16 mouse cellular contexts compared by ENCODE assay signal in the genomic region with DNA sequence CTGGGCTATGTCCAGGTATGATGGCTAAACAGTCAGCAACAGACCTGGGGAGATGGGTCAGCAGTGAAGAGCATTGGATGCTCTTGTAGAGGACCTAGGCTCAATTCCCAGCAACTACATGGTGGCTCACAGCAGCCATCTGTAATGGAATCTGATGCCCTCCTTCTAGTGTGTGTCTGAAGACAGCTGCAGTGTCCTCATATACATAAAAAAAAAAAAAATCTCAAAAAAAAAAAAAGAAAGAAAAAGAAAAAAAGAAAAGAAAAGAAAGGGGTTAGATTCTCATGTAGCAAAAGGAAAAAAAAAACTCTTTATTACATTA. TPM values are rescaled to one million over a fixed set of nuclear protein-coding genes. Genes with fewer than 3 reads are reported as not detected.
DNase-seq lines count a peak whose midpoint lies in the region; ATAC-seq lines count a peak whose summit lies in the region.
"Had no signal": no experiment of that assay in that cellular context is flagged by ENCODE, and none has a peak within 500 bp of the region (broad histone marks: within the 10 kb centered on the region; RNA-seq: fewer than 3 reads in every experiment).

No protein-coding gene starts in this region.

- 0 out of 2 replicates have a peak, but pooled peaks have one; percentile 11 for ATAC-seq in frontal cortex, adult (ENCODE audit: low TSS enrichment)
- ATAC-seq in neural tube, embryonic 12.5 days (ENCODE audit: low FRiP score, low read depth), result peak; percentile 22; the same call in 1 of the 2 replicates
- peak; percentile 41; the same call in 1 of the 2 replicates for ATAC-seq in intestine, embryonic 15.5 days
- ATAC-seq in activated CD4-positive, CD25-positive, alpha-beta regulatory T cell, adult 4 months, result no peak
- ATAC-seq: lung, postnatal 0 days had no signal

- no peak overlapping the region for H3K9ac ChIP-seq in neural tube, embryonic 12.5 days
- H3K9ac ChIP-seq in intestine, embryonic 15.5 days, result no peak overlapping the region
- H3K9ac ChIP-seq: limb, embryonic 12.5 days; liver, embryonic 15.5 days had no signal

- H3K4me3 ChIP-seq in neural tube, embryonic 12.5 days, result no peak overlapping the region
- no peak overlapping the region for H3K4me3 ChIP-seq in intestine, embryonic 15.5 days (replicated peaks)
- H3K4me3 ChIP-seq: left cerebral cortex, adult 2 months; limb, embryonic 12.5 days; liver, embryonic 15.5 days had no signal

- no peak overlapping the region for H3K4me2 ChIP-seq in neural tube, embryonic 12.5 days (replicated peaks)
- H3K4me2 ChIP-seq in intestine, embryonic 15.5 days (replicated peaks), result no peak overlapping the region
- H3K4me2 ChIP-seq: heart, embryonic 11.5 days; limb, embryonic 12.5 days; liver, embryonic 15.5 days had no signal

- no peaks in the 10 kb centered on the region for H3K27me3 ChIP-seq in neural tube, embryonic 12.5 days (replicated peaks)
- H3K27me3 ChIP-seq in intestine, embryonic 15.5 days (replicated peaks), result no peaks in the 10 kb centered on the region
- H3K27me3 ChIP-seq: limb, embryonic 12.5 days; liver, embryonic 15.5 days had no signal

- DNase-seq in frontal cortex, postnatal 25 days (ENCODE audit: low spot score in 2 of 2), result no peak
- no peak for DNase-seq in neural tube, embryonic 10.5 days (ENCODE audit: extremely low spot score, low spot score)
- DNase-seq in gastrocnemius, postnatal 25 days, result no peak
- no peak for DNase-seq in adrenal gland, postnatal 10 days
- DNase-seq: thymus, adult 18-20 months had no signal

- peaks cover 6% of the 10 kb centered on the region; the same call in 1 of the 2 replicates for H3K36me3 ChIP-seq in neural tube, embryonic 12.5 days
- 0 out of 2 replicates have a peak, but pooled peaks cover 4% of the 10 kb centered on the region for H3K36me3 ChIP-seq in intestine, embryonic 15.5 days
- H3K36me3 ChIP-seq: liver, embryonic 15.5 days had no signal

- no peak overlapping the region for H3K27ac ChIP-seq in neural tube, embryonic 12.5 days
- H3K27ac ChIP-seq in intestine, embryonic 15.5 days, result no peak overlapping the region
- H3K27ac ChIP-seq: left cerebral cortex, adult 2 months; limb, embryonic 12.5 days; liver, embryonic 15.5 days had no signal

- H3K4me1 ChIP-seq in neural tube, embryonic 12.5 days, result no peaks in the 10 kb centered on the region
- H3K4me1 ChIP-seq in intestine, embryonic 15.5 days (replicated peaks), result no peaks in the 10 kb centered on the region
- H3K4me1 ChIP-seq: limb, embryonic 12.5 days; liver, embryonic 15.5 days had no signal

- H3K9me3 ChIP-seq in neural tube, embryonic 12.5 days, result no peaks in the 10 kb centered on the region
- no peaks in the 10 kb centered on the region for H3K9me3 ChIP-seq in intestine, embryonic 15.5 days
- H3K9me3 ChIP-seq: limb, embryonic 12.5 days; liver, embryonic 15.5 days had no signal

RNA-seq across cellular contexts. Expression of gene Slc18b1, which starts 15.6 kb away (rescaled TPM):
- 12.0 and 16.7 TPM in 2 replicates for polyA plus RNA-seq in neural tube, embryonic 12.5 days (2016; fragmentation: Nextera tagmentation; extraction: Ambion mirVana)
- 15.8 and 17.0 TPM in 2 replicates for polyA plus RNA-seq in intestine, embryonic 15.5 days (2015; fragmentation: Nextera tagmentation; extraction: Ambion mirVana)
- under 1 TPM in 1 of 2 experiments, not detected in 1; 0.25 TPM for polyA plus RNA-seq in activated CD4-positive, CD25-positive, alpha-beta regulatory T cell, adult 4 months (2017; shearing (Covaris generic))
- total RNA-seq in gastrocnemius, postnatal 25 days (2021), result 1 to 10 TPM; 7.0 to 7.3 TPM
- total RNA-seq in adrenal gland, postnatal 10 days (2021), result 10 to 100 TPM; 24.8 to 34.7 TPM

RNA-seq across cellular contexts. Expression of gene Rps12, which starts 25.3 kb away (rescaled TPM):
- polyA plus RNA-seq in neural tube, embryonic 12.5 days (2016; fragmentation: Nextera tagmentation; extraction: Ambion mirVana), result 105 and 112 TPM in 2 replicates
- polyA plus RNA-seq in intestine, embryonic 15.5 days (2015; fragmentation: Nextera tagmentation; extraction: Ambion mirVana), result 195 and 208 TPM in 2 replicates
- polyA plus RNA-seq in activated CD4-positive, CD25-positive, alpha-beta regulatory T cell, adult 4 months (2017; shearing (Covaris generic)), result 100 to 1,000 TPM; 116 to 930 TPM
- 100 to 1,000 TPM; 184 to 187 TPM for total RNA-seq in gastrocnemius, postnatal 25 days (2021)
- total RNA-seq in adrenal gland, postnatal 10 days (2021), result 100 to 1,000 TPM; 477 to 532 TPM

RNA-seq across cellular contexts. Expression of gene Vnn3, which starts 38.9 kb away (rescaled TPM):
- not detected in 2 replicates for polyA plus RNA-seq in neural tube, embryonic 12.5 days (2016; fragmentation: Nextera tagmentation; extraction: Ambion mirVana)
- 0.24 and 0.28 TPM in 2 replicates for polyA plus RNA-seq in intestine, embryonic 15.5 days (2015; fragmentation: Nextera tagmentation; extraction: Ambion mirVana)
- not detected for polyA plus RNA-seq in activated CD4-positive, CD25-positive, alpha-beta regulatory T cell, adult 4 months (2017; shearing (Covaris generic))
- under 1 TPM in 1 of 2 experiments, not detected in 1; 0.56 TPM for total RNA-seq in gastrocnemius, postnatal 25 days (2021)
- 10 to 100 TPM; 23.1 to 37.7 TPM for total RNA-seq in adrenal gland, postnatal 10 days (2021)
- total RNA-seq: heart, postnatal 25 days; left cerebral cortex, adult 2 months had no signal
- polyA plus RNA-seq: heart, embryonic 11.5 days; limb, embryonic 12.5 days; stomach, embryonic 14.5 days had no signal

Comparison
In these comparisons a context has a peak if more than half of its experiments do, and no peak if none do; other contexts are left out.
1. RNA of gene Slc18b1, which starts 15.6 kb away (polyA plus RNA-seq): 15.8 to 17.0 TPM in intestine, embryonic 15.5 days and 12.0 to 16.7 TPM in neural tube, embryonic 12.5 days; 0.25 TPM in activated CD4-positive, CD25-positive, alpha-beta regulatory T cell, adult 4 months; every median in the first group is over 10 times any median in the second.